Mouse (Mus musculus) forebrain, embryonic 16.5 days (tissue): ENCODE data around the gene Tpst2. TPM values are rescaled to one million over a fixed set of nuclear protein-coding genes. Genes with fewer than 3 reads are reported as not detected.
A peak's percentile ranks its signal among the peaks of the same experiment; 100 is the strongest.

Experiments
- ATAC-seq: fragments of 200-750 bp; cut with Nextera tagmentation; 2 replicates; pipeline ENCODE4 v1.8.0; 2017; ENCODE audit warnings: mild to moderate bottlenecking, moderate library complexity
- H3K27ac ChIP-seq: fragments of 300-500 bp; sonication (generic); 2 replicates; pipeline ENCODE4 v1.5.1; 2014; ENCODE audit warnings: low read length, control low read depth
- H3K27me3 ChIP-seq: fragments of 300-500 bp; sonication (generic); replicated peaks from 2 replicates; pipeline ENCODE4 v1.6.1; 2014; ENCODE audit warnings: low read length; ENCODE audit not compliant: control insufficient read depth, insufficient read depth
- H3K36me3 ChIP-seq: fragments of 300-500 bp; sonication (generic); 2 replicates; pipeline ENCODE4 v1.6.1; 2014; ENCODE audit not compliant: control insufficient read depth, insufficient read depth
- H3K4me1 ChIP-seq: fragments of 300-500 bp; sonication (generic); replicated peaks from 2 replicates; pipeline ENCODE4 v1.6.1; 2014; ENCODE audit warnings: low read length; ENCODE audit not compliant: control insufficient read depth, insufficient read depth
- H3K4me2 ChIP-seq: fragments of 300-500 bp; sonication (generic); 2 replicates; pipeline ENCODE4 v1.6.1; 2014; ENCODE audit warnings: mild to moderate bottlenecking, low read length, control low read depth
- H3K4me3 ChIP-seq: fragments of 300-500 bp; sonication (generic); replicated peaks from 2 replicates; pipeline ENCODE4 v1.5.1; 2014; ENCODE audit warnings: mild to moderate bottlenecking, low read length, control low read depth
- H3K9ac ChIP-seq: fragments of 300-500 bp; sonication (generic); replicated peaks from 2 replicates; pipeline ENCODE4 v1.6.1; 2014; ENCODE audit warnings: low read depth, low read length, control low read depth
- H3K9me3 ChIP-seq: fragments of 300-500 bp; sonication (generic); 2 replicates; pipeline ENCODE4 v1.6.1; 2016; ENCODE audit warnings: low read length; ENCODE audit not compliant: control insufficient read depth
- WGBS: fragments of 180-500 bp; shearing (Covaris S2); extraction: QIAGEN DNeasy Blood & Tissue Kit; methylation state at CpG from one replicate; pipeline ENCODE4 v1.1.7; 2014; 5-methylcytosine and 5-hydroxymethylcytosine counted together
- polyA plus RNA-seq: library from polyadenylated mRNA; unstranded; fragments of >200 nt; fragmentation: Nextera tagmentation; extraction: Ambion mirVana; gene quantifications from 2 replicates; pipeline ENCODE4 v1.2.1, GENCODE M21; 2015

Gene Tpst2
- polyA plus RNA-seq, 1 experiment from 2014 or later, result 30.2 TPM

GRCm38 (mm10) chr5:112264099-112264498 lies 12.4 kb upstream of the Tpst2 start:
- 88% methylated on average over 7 of the region's 7 CpGs for WGBS
- no peak for ATAC-seq
- H3K4me1 ChIP-seq, result no peaks in the 10 kb centered on the region; the same call in 1 of the 2 replicates
- H3K36me3 ChIP-seq, result no peaks in the 10 kb centered on the region
- H3K9me3 ChIP-seq, result no peaks in the 10 kb centered on the region
- no peaks in the 10 kb centered on the region for H3K27me3 ChIP-seq
- H3K4me2 ChIP-seq, result no peak overlapping the region
- H3K27ac ChIP-seq, result no peak overlapping the region
- no peak overlapping the region for H3K9ac ChIP-seq
- H3K4me3 ChIP-seq, result no peak overlapping the region

GRCm38 (mm10) chr5:112265110-112265509 lies 11.4 kb upstream of the Tpst2 start:
- no peak overlapping the region for H3K9ac ChIP-seq
- no peaks in the 10 kb centered on the region for H3K27me3 ChIP-seq
- no peaks in the 10 kb centered on the region for H3K36me3 ChIP-seq
- WGBS, result 88% methylated on average over 5 of the region's 5 CpGs
- no peak for ATAC-seq
- H3K4me3 ChIP-seq, result no peak overlapping the region
- no peaks in the 10 kb centered on the region for H3K9me3 ChIP-seq
- no peak overlapping the region for H3K4me2 ChIP-seq
- no peak overlapping the region for H3K27ac ChIP-seq
- no peaks in the 10 kb centered on the region; the same call in 1 of the 2 replicates for H3K4me1 ChIP-seq

- no peak overlapping the region for H3K27ac ChIP-seq
- no peaks in the 10 kb centered on the region for H3K36me3 ChIP-seq
- no peak for ATAC-seq
- no peak overlapping the region for H3K4me3 ChIP-seq
- H3K4me1 ChIP-seq, result no peaks in the 10 kb centered on the region; the same call in 1 of the 2 replicates
- H3K9ac ChIP-seq, result no peak overlapping the region
- no peaks in the 10 kb centered on the region for H3K27me3 ChIP-seq
- WGBS, result 12% methylated on average over 10 of the region's 10 CpGs
- no peak overlapping the region for H3K4me2 ChIP-seq
- no peaks in the 10 kb centered on the region for H3K9me3 ChIP-seq
Measured at GRCm38 (mm10) chr5:112265515-112265914, 11.0 kb upstream of the Tpst2 start.

GRCm38 (mm10) chr5:112266011-112266777 lies 10.3 kb upstream of the Tpst2 start:
- H3K4me2 ChIP-seq, result no peak overlapping the region
- no peaks in the 10 kb centered on the region for H3K36me3 ChIP-seq
- WGBS, result 69% methylated on average over 9 of the region's 9 CpGs

GRCm38 (mm10) chr5:112270764-112271541 lies 5.5 kb upstream of the Tpst2 start:
- Histone ChIP-seq H3K4me3 (no peak overlapping the region), H3K9ac (0 out of 2 replicates have a peak overlapping the region, but pooled peaks have one; percentile 18), H3K9me3 (no peaks in the 10 kb centered on the region), H3K27ac (peak overlapping the region; percentile 30; the same call in 1 of the 2 replicates), H3K4me1 (peaks cover 14% of the 10 kb centered on the region), H3K27me3 (no peaks in the 10 kb centered on the region), H3K36me3 (no peaks in the 10 kb centered on the region), H3K4me2 (peak overlapping the region; percentile 18; the same call in 1 of the 2 replicates)
- 41% methylated on average over 24 of the region's 24 CpGs for WGBS
- ATAC-seq, result peak; percentile 32; the same call in 1 of the 2 replicates

More at GRCm38 (mm10) chr5:112266011-112266777, 10.3 kb upstream of the Tpst2 start:
- H3K27ac ChIP-seq, result no peak overlapping the region
- peaks cover 6% of the 10 kb centered on the region for H3K4me1 ChIP-seq
- H3K9me3 ChIP-seq, result no peaks in the 10 kb centered on the region
- no peak overlapping the region for H3K9ac ChIP-seq
- no peak overlapping the region for H3K4me3 ChIP-seq
- no peaks in the 10 kb centered on the region for H3K27me3 ChIP-seq
- no peak for ATAC-seq

- H3K27me3 ChIP-seq, result no peaks in the 10 kb centered on the region
- H3K4me3 ChIP-seq, result no peak overlapping the region
- H3K9me3 ChIP-seq, result no peaks in the 10 kb centered on the region
- H3K27ac ChIP-seq, result no peak overlapping the region
- peaks cover 23% of the 10 kb centered on the region for H3K4me1 ChIP-seq
- no peak overlapping the region for H3K9ac ChIP-seq
- ATAC-seq, result no peak
- H3K4me2 ChIP-seq, result no peak overlapping the region
- no peaks in the 10 kb centered on the region for H3K36me3 ChIP-seq
- WGBS, result 74% methylated on average over 2 of the region's 2 CpGs
Measured at GRCm38 (mm10) chr5:112272934-112273333, 3.6 kb upstream of the Tpst2 start.

- no peak overlapping the region for H3K9ac ChIP-seq
- no peak for ATAC-seq
- peaks cover 23% of the 10 kb centered on the region for H3K4me1 ChIP-seq
- H3K27ac ChIP-seq, result no peak overlapping the region
- H3K36me3 ChIP-seq, result no peaks in the 10 kb centered on the region
- no peak overlapping the region for H3K4me2 ChIP-seq
- H3K9me3 ChIP-seq, result no peaks in the 10 kb centered on the region
- H3K4me3 ChIP-seq, result no peak overlapping the region
- WGBS, result 61% methylated on average over 2 of the region's 2 CpGs
- no peaks in the 10 kb centered on the region for H3K27me3 ChIP-seq
Measured at GRCm38 (mm10) chr5:112273746-112274463, 2.6 kb upstream of the Tpst2 start.

- H3K9me3 ChIP-seq, result no peaks in the 10 kb centered on the region
- WGBS, result 59% methylated on average over 3 of the region's 4 CpGs
- H3K4me3 ChIP-seq, result peak overlapping the region; percentile 80; the same call in 1 of the 2 replicates
- no peak overlapping the region for H3K27ac ChIP-seq
- H3K27me3 ChIP-seq, result no peaks in the 10 kb centered on the region
- peak overlapping the region; percentile 54 for H3K4me2 ChIP-seq
- H3K4me1 ChIP-seq, result peaks cover 23% of the 10 kb centered on the region
- no peak for ATAC-seq
- H3K9ac ChIP-seq, result no peak overlapping the region
- no peaks in the 10 kb centered on the region for H3K36me3 ChIP-seq
Measured at GRCm38 (mm10) chr5:112275021-112275804, 1.3 kb upstream of the Tpst2 start.
